Mouse (Mus musculus) bone marrow macrophage, adult 2 months (primary cell): ENCODE data around the gene Zfand2a.

Experiments used
- CTCF ChIP-seq: IDR thresholded peaks from 2 replicates; pipeline ENCODE4 v1.5.1; 2012; ENCODE audit warnings: low read depth, mild to moderate bottlenecking, low read length, moderate library complexity
- POLR2A ChIP-seq: IDR thresholded peaks from 2 replicates; pipeline ENCODE4 v1.6.1; 2012; ENCODE audit warnings: mild to moderate bottlenecking, low read depth, low read length, borderline replicate concordance

DNA sequence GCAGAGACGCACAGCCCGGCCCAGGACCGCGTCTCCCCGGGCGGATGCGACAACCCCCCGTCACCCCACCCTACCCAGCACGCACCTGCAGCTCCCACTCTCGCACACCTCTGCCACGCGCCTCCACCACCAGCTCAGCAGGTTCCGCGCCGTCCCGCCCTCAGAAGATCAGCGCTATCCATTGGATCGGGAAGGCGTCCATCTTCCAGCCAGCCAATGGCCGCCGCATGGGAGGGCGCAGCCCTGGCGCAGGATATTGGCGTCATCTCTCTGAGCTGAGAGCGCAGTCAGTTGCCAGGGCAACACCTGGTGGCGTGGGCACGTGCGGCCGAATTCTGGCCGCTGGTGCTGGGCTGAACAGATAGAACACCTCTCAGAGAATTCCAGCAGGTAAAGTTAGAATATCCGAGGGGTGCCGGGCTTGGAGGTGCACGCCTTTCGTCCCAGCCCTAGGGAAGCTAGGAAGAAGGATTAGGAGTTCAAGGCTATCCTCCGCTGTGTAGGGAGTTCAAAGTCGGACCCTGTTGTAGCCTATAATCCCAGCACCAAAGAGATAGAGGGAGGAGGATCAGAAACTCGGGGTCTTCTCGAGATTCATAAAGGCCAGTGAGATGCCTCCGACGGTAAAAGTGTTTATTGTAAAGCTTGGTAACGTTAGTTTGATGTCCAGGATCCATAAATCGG is 23.8 kb downstream of the Zfand2a start, which contains the start of gene 3110082I17Rik:
- no peak for TF ChIP-seq CTCF
- TF ChIP-seq POLR2A, result no peak
